Mouse (Mus musculus) T-helper 17 cell (primary cell): ENCODE measurements around the gene Gcnt1.

ENCODE experiments used
- in situ Hi-C, 2 experiments: fragments of 300-600 bp; cut with MboI, MseI; formaldehyde crosslinking; loops; 1 replicate in 1 of 2; 2 replicates in 1 of 2; pipeline ENCODE4 v1.15.1; 2025; ENCODE audit warnings: high pct_unique_total_duplicates in 2 of 2

Gene Gcnt1

DNA sequence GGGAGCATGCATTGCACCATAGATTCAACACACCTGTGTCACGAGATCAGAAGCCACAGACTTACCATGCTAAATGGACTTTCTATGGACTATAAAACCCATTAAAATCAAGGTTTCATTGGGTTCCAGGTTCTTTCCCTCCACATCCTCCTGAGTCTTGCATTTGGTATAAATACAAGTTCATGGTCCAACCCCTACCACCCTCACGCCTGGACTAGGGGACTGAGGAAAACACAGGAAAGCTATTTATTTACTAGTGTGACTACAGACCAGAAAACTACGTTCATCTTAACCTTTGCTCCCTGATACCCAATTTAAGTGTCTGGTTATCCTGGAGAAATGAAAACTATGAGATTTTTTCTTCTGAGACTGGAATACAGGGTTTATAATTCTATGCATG, at the start of gene Gcnt1:
Gene Gcnt1, minus strand, starts transcription at position 144 of the 400 bp plus-strand sequence.
- in situ Hi-C loops: loop anchor here in 1 of 2 experiments (10.0 kb wide), 2 partner anchors 108 to 1242 kb away; no protein-coding TSS in a partner anchor

DNA sequence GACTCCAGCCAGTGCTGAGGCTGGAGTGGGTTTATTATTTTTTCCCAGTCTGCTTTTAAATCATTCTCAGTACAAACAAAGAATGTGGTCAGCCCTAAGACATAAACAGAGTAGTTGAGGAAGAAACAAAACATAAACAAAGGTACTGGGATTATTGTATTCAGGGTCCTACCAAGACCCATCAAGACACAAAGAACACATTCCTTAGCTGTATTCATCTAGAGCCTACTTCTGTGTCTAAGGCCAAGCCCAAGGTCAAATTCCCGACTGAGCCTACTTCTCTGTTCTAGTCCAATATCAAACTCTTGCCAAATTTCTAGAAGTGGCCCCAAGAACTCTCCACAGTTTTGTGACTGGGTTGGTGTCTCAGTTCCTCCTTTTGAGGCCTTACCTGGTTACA, 45.2 kb upstream of the Gcnt1 start:
- in situ Hi-C loops: loop anchor here in 1 of 2 experiments (10.0 kb wide), 1 partner anchor 833 kb away; no protein-coding TSS in a partner anchor

GRCm38 (mm10) chr19:17412915-17413459, 40.3 kb upstream of the Gcnt1 start:
- in situ Hi-C loops: loop anchor here in 1 of 2 experiments (10.0 kb wide), 1 partner anchor 828 kb away; no protein-coding TSS in a partner anchor

DNA sequence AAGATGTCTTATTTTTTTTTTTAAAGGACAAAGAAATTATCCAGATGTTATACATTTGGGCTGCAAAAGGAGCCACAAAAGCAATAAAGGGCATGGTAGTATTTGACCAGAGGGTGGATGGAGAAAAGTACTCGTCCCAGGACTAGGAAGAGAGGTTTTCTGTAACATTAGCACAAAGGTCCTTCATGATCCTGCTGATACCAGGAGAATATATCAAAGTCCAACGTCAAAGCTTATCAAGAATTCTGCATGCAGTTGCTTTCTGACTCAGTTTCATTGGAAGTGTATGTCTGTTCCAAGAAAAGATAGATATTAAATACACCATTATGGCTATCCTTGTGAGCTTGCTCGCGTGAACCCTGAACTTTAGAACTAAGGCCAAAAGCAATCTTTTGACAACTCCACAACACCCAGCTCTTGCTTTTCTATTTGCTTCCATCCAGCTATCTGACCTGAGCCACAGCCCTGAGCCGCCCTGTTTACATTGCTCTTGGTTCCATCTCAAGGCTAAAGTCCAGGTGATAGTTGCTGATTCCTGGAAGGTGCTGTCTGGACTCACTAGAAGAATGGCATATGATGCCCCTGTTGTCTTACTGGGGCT, 37.9 kb upstream of the Gcnt1 start:
- in situ Hi-C loops: loop anchor here in 1 of 2 experiments (10.0 kb wide), 1 partner anchor 826 kb away; no protein-coding TSS in a partner anchor

GRCm38 (mm10) chr19:17409351-17409750, 36.7 kb upstream of the Gcnt1 start:
- in situ Hi-C loops: loop anchor here in 1 of 2 experiments (10.0 kb wide), 2 partner anchors 445 to 1305 kb away; partner anchors contain the start of gene D030056L22Rik

DNA sequence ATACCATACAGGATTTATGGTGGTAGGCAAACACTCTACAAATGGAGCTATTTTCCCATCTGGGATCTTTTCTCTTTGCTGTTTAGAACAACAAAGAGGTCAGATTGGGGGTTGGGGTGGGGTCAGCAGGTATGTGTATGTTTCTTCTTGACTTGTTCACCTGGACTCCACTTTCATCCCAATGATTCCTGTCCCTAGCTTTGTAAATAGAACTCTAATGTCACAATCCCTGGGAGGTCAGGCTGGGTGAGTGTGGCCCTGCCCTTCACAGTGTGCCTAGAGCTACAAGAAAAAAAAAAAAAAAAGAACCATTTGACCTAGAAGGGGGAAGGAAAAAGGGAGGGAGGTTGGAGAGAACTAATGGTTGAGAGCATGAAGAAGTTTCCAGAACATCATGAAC, 35.9 kb upstream of the Gcnt1 start:
- in situ Hi-C loops: loop anchor here in 1 of 2 experiments (10.0 kb wide), 2 partner anchors 444 to 1306 kb away; partner anchors contain the start of gene D030056L22Rik

DNA sequence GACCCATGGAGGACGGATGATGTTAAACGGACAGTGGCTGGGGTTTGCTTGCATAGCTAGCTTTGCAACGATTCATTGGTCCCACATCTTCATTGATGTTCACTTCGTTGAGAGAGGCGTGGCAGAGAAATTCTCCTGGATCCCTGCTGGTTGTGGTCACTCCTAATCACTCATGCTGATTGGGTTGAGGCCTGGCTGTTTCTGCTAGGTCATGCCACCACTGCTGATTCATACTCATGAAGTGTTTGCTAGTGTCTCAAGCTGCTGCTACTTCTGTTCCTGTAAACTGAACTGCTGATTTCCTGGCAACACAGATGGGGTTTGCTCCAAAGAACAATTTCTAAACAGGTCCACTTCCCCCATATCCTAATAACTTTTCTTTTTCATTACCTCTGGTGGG, 34.2 kb upstream of the Gcnt1 start:
- in situ Hi-C loops: loop anchor here in 1 of 2 experiments (10.0 kb wide), 2 partner anchors 442 to 1308 kb away; partner anchors contain the start of gene D030056L22Rik

GRCm38 (mm10) chr19:17403175-17403574, 30.5 kb upstream of the Gcnt1 start:
- in situ Hi-C loops: loop anchor here in 1 of 2 experiments (10.0 kb wide), 2 partner anchors 438 to 1312 kb away; partner anchors contain the start of gene D030056L22Rik

GRCm38 (mm10) chr19:17400571-17400970, 27.9 kb upstream of the Gcnt1 start:
- in situ Hi-C loops: loop anchor here in 1 of 2 experiments (10.0 kb wide), 2 partner anchors 436 to 1314 kb away; partner anchors contain the start of gene D030056L22Rik

DNA sequence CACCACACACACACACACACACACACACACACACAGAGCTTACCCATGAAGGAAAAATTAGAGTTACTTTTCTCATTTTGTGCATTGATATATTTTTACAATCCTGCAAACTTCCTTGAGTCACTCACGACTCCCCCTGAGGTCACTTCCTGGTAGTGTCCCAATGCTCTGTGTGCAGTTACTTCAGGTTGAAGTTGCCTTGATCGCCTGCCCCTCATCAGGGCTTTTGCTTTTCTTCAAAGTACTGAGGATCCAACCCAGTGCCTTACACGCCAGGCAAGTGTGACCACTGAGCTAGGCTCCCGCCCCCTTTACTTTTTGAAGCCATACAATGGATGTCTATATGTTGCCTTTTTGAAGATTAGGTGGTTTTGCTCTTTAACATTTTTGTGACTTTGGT, 27.3 kb upstream of the Gcnt1 start:
- in situ Hi-C loops: loop anchor here (5.0 to 25.0 kb wide), 5 partner anchors 288 to 1418 kb away; partner anchors contain the start of genes Cep78 (in 1 of the 2) and D030056L22Rik (in 1 of the 2)

- in situ Hi-C loops: loop anchor here (5.0 to 25.0 kb wide), 3 partner anchors 286 to 1416 kb away; partner anchors contain the start of gene Cep78 (in 1 of the 2)
Measured at GRCm38 (mm10) chr19:17397922-17398321, 25.3 kb upstream of the Gcnt1 start.

GRCm38 (mm10) chr19:17396802-17397201, 24.2 kb upstream of the Gcnt1 start:
- in situ Hi-C loops: loop anchor here (5.0 to 25.0 kb wide), 3 partner anchors 285 to 1415 kb away; partner anchors contain the start of gene Cep78 (in 1 of the 2)

GRCm38 (mm10) chr19:17393841-17394591, 21.4 kb upstream of the Gcnt1 start, which contains the start of gene Rfk:
TSS of gene Rfk (plus strand) at chr19:17394043.
- in situ Hi-C loops: loop anchor here (10.0 to 25.0 kb wide), 2 partner anchors 282 to 619 kb away; no protein-coding TSS in a partner anchor

DNA sequence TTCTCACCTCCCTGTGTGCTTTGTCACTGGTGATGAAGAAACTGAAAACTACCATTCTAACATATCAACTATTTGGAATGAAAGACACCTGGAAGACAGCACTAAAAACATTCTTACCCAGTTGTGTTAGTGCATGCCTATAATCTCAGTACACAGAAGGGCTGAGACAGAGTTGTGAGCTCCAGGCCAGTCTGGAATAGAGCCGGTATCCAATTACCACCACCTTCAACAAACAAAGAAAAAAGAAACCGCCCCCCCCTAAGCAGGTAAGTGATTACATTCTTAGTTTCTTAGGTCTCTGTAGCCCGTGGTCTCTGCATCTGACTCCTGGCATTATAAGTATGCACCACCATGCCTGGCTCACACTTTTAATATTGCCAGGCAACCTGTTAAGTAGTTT, 20.2 kb upstream of the Gcnt1 start:
- in situ Hi-C loops: loop anchor here (10.0 to 25.0 kb wide), 2 partner anchors 281 to 618 kb away; no protein-coding TSS in a partner anchor

GRCm38 (mm10) chr19:17388404-17388803, 15.8 kb upstream of the Gcnt1 start:
- in situ Hi-C loops: loop anchor here (5.0 to 25.0 kb wide), 5 partner anchors 124 to 1356 kb away; partner anchors contain the start of genes Trpm6 (in 1 of the 2) and Vps13a (in 1 of the 2)

GRCm38 (mm10) chr19:17386424-17386823, 13.8 kb upstream of the Gcnt1 start:
- in situ Hi-C loops: loop anchor here (5.0 to 25.0 kb wide), 5 partner anchors 122 to 1358 kb away; partner anchors contain the start of genes Trpm6 (in 1 of the 2) and Vps13a (in 1 of the 2)

DNA sequence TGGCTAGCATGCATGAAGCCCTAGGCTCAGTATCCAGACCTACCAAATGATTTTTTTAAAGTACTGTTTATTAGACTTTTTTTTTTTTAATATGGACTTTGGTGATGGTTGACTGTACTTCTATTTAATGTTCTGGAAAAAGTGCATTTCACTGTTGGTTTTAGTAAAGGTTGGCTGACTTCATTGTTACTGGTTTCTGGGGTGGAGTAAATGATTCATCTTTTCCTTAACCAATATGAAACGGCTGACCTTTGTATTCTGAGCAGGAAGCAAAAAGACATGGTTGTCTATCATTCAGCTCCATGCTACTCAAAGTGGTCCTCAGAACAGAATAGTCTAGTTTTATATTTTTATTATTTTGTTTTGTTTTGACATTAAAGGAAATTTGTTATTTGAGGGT, 12.8 kb upstream of the Gcnt1 start:
- in situ Hi-C loops: loop anchor here (5.0 to 25.0 kb wide), 5 partner anchors 121 to 1359 kb away; partner anchors contain the start of genes Trpm6 (in 1 of the 2) and Vps13a (in 1 of the 2)

- in situ Hi-C loops: loop anchor here (5.0 to 25.0 kb wide), 5 partner anchors 120 to 1360 kb away; partner anchors contain the start of genes Trpm6 (in 1 of the 2) and Vps13a (in 1 of the 2)
Measured at GRCm38 (mm10) chr19:17385022-17385421, 12.4 kb upstream of the Gcnt1 start.

GRCm38 (mm10) chr19:17382807-17383397, 10.3 kb upstream of the Gcnt1 start:
- in situ Hi-C loops: loop anchor here (10.0 to 25.0 kb wide), 4 partner anchors 118 to 1362 kb away; partner anchors contain the start of genes Trpm6 (in 1 of the 2) and Vps13a (in 1 of the 2)

DNA sequence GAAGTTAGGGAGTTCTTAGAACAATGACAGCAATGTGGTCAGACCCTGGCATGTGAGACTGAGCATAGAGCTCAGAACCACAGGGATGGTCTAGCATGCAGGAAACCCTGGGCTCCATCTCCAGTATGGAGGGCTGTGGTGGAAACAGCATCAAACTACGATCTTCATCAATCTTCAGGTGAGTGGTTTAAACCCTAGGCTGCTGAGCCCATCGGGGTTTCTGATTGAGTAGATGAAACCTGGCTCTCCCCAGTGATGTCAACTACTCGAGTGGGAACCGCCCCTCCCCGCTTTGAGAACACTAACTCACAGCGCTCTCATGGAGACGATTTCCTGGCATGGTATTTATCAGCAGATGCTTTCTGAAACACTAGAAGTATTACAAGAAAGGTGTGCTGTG, 7.9 kb upstream of the Gcnt1 start:
- in situ Hi-C loops: loop anchor here (10.0 to 25.0 kb wide), 4 partner anchors 116 to 1364 kb away; partner anchors contain the start of genes Trpm6 (in 1 of the 2) and Vps13a (in 1 of the 2)
